Mouse (Mus musculus): ENCODE data around the gene Srpk3.

Srpk3 gene

DNA sequence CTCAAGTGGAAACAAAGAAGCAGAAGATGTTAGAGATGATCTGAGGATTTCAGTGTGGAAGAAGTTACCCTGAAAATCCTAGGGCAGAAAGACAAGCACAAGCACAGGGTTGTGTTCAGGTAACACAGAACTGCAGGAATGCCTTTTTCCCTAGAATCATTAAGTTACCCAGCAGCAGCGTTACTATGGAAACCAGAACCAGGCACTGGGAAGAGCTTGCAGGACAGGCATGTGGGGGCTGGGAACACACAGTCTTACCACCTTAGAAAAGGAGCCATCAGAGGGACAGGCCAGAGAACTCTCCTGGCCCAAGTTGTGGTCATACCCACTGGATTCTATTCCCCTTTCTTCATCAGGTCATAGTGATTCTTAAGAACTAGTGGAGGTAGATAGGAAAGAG is 31.6 kb downstream of the Srpk3 start:
- DNase-seq (ENCODE audit: low spot score) = no peak

DNA sequence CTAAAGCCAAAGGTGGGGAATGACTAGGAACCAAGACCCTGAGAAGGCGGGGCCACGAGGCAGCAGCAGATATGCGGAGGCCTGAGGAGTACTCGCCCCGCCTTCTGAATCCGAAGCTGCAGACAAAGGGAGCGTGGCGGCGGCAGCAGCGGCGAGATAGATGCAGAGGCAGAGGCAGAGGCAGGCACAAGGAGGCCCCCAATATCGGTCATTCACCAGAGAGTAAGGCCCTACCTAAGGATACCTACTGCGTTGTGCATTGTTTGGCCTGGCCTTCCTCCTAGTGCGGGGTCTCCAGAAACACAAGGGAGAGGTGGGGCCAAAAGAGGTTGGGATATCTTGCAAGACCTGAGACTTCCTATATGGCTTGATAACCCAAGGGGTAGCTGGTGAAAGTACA is 40.9 kb downstream of the Srpk3 start:
- no peak for DNase-seq (ENCODE audit: low spot score)

DNA sequence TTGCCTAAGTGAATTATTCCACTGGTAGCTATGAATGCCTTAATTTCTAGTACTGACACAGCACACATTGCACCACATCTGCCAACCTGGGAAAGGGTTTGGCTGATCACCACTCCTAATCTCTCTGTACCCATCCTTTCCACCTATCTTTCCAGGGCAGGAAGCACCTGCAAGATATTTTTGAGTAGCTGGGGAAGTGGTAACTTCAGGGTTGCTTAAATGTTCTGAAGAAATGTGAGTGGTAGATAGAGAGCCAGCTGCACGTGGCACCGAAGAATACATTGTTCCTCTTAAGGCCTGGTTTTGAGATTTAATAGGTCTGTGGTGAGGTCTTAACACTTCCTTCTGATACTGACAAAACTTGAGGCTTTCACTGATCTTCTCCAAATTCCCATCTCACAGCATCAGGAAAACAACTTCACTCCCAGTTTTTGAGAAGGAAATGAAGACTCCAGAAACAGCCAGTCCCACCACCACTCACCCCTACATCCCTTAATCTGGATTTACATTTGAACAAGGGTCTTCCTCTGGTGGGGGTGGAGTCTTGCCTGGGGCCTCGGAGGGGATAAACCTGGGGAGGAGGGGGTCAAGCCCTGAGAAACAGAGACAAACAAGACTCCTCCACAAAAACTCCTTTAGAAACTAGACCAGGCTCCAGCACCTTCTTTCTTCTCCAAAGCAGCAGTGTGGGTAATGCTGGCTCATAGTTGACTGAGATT is 42.5 kb downstream of the Srpk3 start:
- no peak for DNase-seq (ENCODE audit: low spot score)

DNA sequence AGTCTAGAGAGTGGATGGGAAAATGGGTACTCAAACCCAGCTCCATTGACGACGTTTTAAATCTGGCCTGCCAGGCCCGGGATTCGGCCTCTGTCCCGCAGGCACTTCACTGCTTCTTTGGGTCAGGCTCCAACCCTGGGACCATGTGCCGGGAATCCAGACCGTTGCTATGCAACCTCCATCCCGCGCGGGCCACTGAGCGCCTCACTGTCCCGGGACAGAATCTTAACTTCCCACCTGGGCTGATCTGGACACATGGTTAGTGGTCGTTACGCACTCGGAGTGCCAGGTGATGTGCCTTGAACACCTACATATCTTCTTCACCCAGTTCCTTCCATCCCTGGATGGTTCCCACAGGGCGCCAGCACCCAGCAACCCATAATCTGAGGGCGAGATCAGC is 49.5 kb downstream of the Srpk3 start:
- no peak for DNase-seq (ENCODE audit: low spot score)

DNA sequence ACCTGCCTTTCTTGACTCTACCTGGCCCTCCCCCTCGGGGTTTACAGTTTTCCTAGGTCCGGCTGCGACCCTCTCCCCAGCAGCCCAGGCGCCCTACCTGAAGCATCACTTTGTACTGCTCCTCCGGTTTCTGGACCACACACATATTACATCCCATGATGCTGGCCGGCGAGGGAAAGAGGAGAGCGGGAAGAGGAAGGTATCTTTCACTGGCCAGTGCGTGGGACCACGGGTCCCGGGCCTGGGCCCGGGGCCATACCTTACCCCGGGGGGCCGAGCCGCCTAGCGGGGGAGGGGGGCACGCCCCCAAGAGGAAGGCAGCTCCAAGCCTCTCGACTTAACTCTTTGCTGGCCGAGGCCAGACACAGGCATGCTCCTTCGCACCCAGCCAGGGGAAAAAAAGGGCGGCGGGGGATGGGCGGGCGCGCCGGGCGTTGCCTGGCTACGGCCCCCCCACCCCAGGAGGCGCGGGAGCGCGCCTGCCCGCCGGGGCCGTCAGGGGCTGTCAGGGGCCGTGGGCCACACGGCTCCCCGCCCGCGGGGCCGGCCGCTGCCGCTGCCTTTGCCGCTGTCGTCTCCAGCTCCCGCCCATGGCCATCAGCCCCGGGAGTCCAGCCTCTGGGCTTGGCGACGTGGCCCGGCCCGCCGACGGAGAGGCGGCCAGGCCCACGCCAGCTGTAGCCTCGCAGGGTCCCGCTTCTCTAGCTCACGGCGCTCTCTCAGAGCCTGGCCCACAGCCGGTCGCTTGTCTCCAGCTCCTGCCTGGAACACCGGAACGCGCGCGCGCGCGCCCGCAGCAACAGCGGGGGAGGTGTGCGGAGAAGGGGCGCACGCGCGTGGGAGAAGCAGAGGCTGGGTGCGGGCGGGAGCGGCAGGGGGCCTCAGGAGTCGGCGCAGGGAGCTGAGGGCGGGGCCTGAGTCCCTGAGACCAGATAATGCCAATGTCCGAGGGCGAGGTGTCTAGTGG is 50.3 kb downstream of the Srpk3 start, which contains the start of gene Pdzd4:
Gene Pdzd4 (minus strand): TSS at position 785 of the 967 bp plus-strand sequence.
- DNase-seq (ENCODE audit: low spot score) = peak; percentile 2
